Mouse (Mus musculus): ENCODE results near the gene Nt5c3b.

Nt5c3b gene

GRCm38 (mm10) chr11:100428612-100429199 is 12.9 kb downstream of the Nt5c3b start:
- DNase-seq (ENCODE audit: low read depth, low spot score): no peak

GRCm38 (mm10) chr11:100426820-100427219 is 14.8 kb downstream of the Nt5c3b start:
- DNase-seq (ENCODE audit: low read depth, low spot score): no peak

GRCm38 (mm10) chr11:100425851-100426250 is 15.8 kb downstream of the Nt5c3b start:
- DNase-seq (ENCODE audit: low read depth, low spot score): peak; percentile 84

- no peak for DNase-seq (ENCODE audit: low read depth, low spot score)
These were observed 17.8 kb downstream of the Nt5c3b start for GRCm38 (mm10) chr11:100423836-100424235.

- DNase-seq (ENCODE audit: low read depth, low spot score): no peak
These were observed 20.1 kb downstream of the Nt5c3b start for GRCm38 (mm10) chr11:100421537-100421936.

- DNase-seq (ENCODE audit: low read depth, low spot score): peak; percentile 69
These were observed 26.4 kb downstream of the Nt5c3b start, which contains the start of gene Fkbp10 for GRCm38 (mm10) chr11:100414914-100415822. TSS of gene Fkbp10 (plus strand) at chr11:100415697.

- peak; percentile 93 for DNase-seq (ENCODE audit: low read depth, low spot score)
These were observed 27.3 kb downstream of the Nt5c3b start, which contains the start of gene P3h4 for GRCm38 (mm10) chr11:100414021-100414913. TSS of gene P3h4 (minus strand) at chr11:100414836.

- no peak for DNase-seq (ENCODE audit: low read depth, low spot score)
These were observed 28.1 kb downstream of the Nt5c3b start for GRCm38 (mm10) chr11:100413541-100413940.

- no peak for DNase-seq (ENCODE audit: low read depth, low spot score)
These were observed 29.9 kb downstream of the Nt5c3b start for GRCm38 (mm10) chr11:100411736-100412135.

- no peak for DNase-seq (ENCODE audit: low read depth, low spot score)
These were observed 31.9 kb downstream of the Nt5c3b start for GRCm38 (mm10) chr11:100409686-100410085.

GRCm38 (mm10) chr11:100408835-100409462 is 32.7 kb downstream of the Nt5c3b start:
- no peak for DNase-seq (ENCODE audit: low read depth, low spot score)

- DNase-seq (ENCODE audit: low read depth, low spot score): peak; percentile 72
These were observed 33.4 kb downstream of the Nt5c3b start for GRCm38 (mm10) chr11:100408076-100408834.

- no peak for DNase-seq (ENCODE audit: low read depth, low spot score)
These were observed 34.5 kb downstream of the Nt5c3b start for GRCm38 (mm10) chr11:100406995-100407705.

- no peak for DNase-seq (ENCODE audit: low read depth, low spot score)
These were observed 35.3 kb downstream of the Nt5c3b start for GRCm38 (mm10) chr11:100406273-100406672.

GRCm38 (mm10) chr11:100404456-100405074 is 37.0 kb downstream of the Nt5c3b start:
- no peak for DNase-seq (ENCODE audit: low read depth, low spot score)

GRCm38 (mm10) chr11:100403445-100404134 is 38.0 kb downstream of the Nt5c3b start:
- peak; percentile 37 for DNase-seq (ENCODE audit: low read depth, low spot score)

- DNase-seq (ENCODE audit: low read depth, low spot score): no peak
These were observed 38.9 kb downstream of the Nt5c3b start for GRCm38 (mm10) chr11:100402682-100403081.

GRCm38 (mm10) chr11:100402240-100402639 is 39.4 kb downstream of the Nt5c3b start:
- no peak for DNase-seq (ENCODE audit: low read depth, low spot score)

GRCm38 (mm10) chr11:100400842-100401241 is 40.8 kb downstream of the Nt5c3b start:
- no peak for DNase-seq (ENCODE audit: low read depth, low spot score)
